Mouse (Mus musculus): ENCODE results near the gene Gm49661.

The Gm49661 gene

GRCm38 (mm10) chr8:84982499-84983011, 13.3 kb upstream of the Gm49661 start:
- DNase-seq = no peak

GRCm38 (mm10) chr8:84981644-84982498, 12.6 kb upstream of the Gm49661 start:
- no peak for DNase-seq

- DNase-seq = peak in 1 of 2 experiments; percentile 31
These were observed 11.6 kb upstream of the Gm49661 start for GRCm38 (mm10) chr8:84980622-84981358.

- peak; percentile 79 to 82 for DNase-seq
These were observed 10.6 kb upstream of the Gm49661 start for GRCm38 (mm10) chr8:84979599-84980421.

GRCm38 (mm10) chr8:84978248-84978940, 9.2 kb upstream of the Gm49661 start, which contains the start of gene Junb:
Junb (minus strand) TSS chr8:84978718.
- peak; percentile 92 to 97 for DNase-seq

GRCm38 (mm10) chr8:84977435-84978247, 8.4 kb upstream of the Gm49661 start:
- DNase-seq = peak; percentile 82 to 84

- no peak for DNase-seq
These were observed 7.7 kb upstream of the Gm49661 start for GRCm38 (mm10) chr8:84976763-84977434.

- peak; percentile 92 to 93 for DNase-seq
These were observed 7.0 kb upstream of the Gm49661 start for GRCm38 (mm10) chr8:84976031-84976762.

- DNase-seq = peak; percentile 83 to 84
These were observed 6.2 kb upstream of the Gm49661 start for GRCm38 (mm10) chr8:84975434-84975833.

- DNase-seq = no peak
These were observed 5.4 kb upstream of the Gm49661 start for GRCm38 (mm10) chr8:84974543-84975142.

GRCm38 (mm10) chr8:84973803-84974542, 4.7 kb upstream of the Gm49661 start:
- DNase-seq = peak in 1 of 2 experiments; percentile 30

GRCm38 (mm10) chr8:84973079-84973478, 3.8 kb upstream of the Gm49661 start:
- no peak for DNase-seq

GRCm38 (mm10) chr8:84970913-84971312, 1.7 kb upstream of the Gm49661 start:
- DNase-seq = no peak

- no peak for DNase-seq
These were observed 1.0 kb upstream of the Gm49661 start for GRCm38 (mm10) chr8:84970135-84970790.

GRCm38 (mm10) chr8:84968650-84969049, 583 bp downstream of the Gm49661 start:
- DNase-seq = no peak

GRCm38 (mm10) chr8:84967532-84968304, 1.5 kb downstream of the Gm49661 start:
- DNase-seq = no peak

GRCm38 (mm10) chr8:84966603-84967002, 2.6 kb downstream of the Gm49661 start:
- peak; percentile 29 to 58 for DNase-seq
